Mouse (Mus musculus): ENCODE measurements around the gene Shcbp1l. TPM values are rescaled to one million over a fixed set of nuclear protein-coding genes. Genes with fewer than 3 reads are reported as not detected.
"Not testable (repeated sequence)": the region's sequence is repeated elsewhere in the genome, so short reads cannot be mapped to it uniquely, and the experiment has no call there.

Shcbp1l gene
- polyA plus RNA-seq, 1 experiment from 2014 or later, result 0.63 TPM

DNA sequence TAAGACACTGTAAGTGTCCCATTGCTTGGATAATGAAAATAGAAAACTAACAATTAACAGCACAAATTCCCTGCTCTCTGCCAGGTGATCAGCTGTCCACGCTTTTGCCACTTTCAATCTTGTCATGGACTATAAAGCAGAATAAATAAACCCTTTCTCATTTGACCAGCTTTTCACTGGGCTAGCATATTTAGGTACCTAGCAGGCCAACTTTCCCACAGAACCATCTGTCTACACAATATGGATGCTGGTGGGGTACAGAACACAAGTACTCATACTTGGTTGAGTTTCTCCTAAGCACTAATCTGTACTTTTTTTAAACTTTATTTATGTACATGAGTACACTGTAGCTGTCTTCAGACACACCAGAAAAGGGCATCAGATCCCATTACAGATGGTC, 54.3 kb downstream of the Shcbp1l start:
- peaks cover 35% of the 10 kb centered on the region for H3K36me3 ChIP-seq (ENCODE audit: control insufficient read depth, insufficient read depth, low read length)
- no peak overlapping the region for H3K4me2 ChIP-seq (ENCODE audit: low read length)
- no peaks in the 10 kb centered on the region for H3K27me3 ChIP-seq (replicated peaks; ENCODE audit: control insufficient read depth, insufficient read depth, low read length)
- peaks cover 6% of the 10 kb centered on the region for H3K4me1 ChIP-seq (ENCODE audit: control insufficient read depth, insufficient read depth, low read depth, low read length)
- no peak overlapping the region for H3K4me3 ChIP-seq (ENCODE audit: low read length)
- WGBS, result 77% methylated on average over 1 of the region's 1 CpGs
- no peak overlapping the region for H3K27ac ChIP-seq (ENCODE audit: low read depth, low read length)
- H3K9me3 ChIP-seq (ENCODE audit: control insufficient read depth, low read length), result no peaks in the 10 kb centered on the region
- ATAC-seq, result no peak
- H3K9ac ChIP-seq (ENCODE audit: low read depth, low read length), result no peak overlapping the region

DNA sequence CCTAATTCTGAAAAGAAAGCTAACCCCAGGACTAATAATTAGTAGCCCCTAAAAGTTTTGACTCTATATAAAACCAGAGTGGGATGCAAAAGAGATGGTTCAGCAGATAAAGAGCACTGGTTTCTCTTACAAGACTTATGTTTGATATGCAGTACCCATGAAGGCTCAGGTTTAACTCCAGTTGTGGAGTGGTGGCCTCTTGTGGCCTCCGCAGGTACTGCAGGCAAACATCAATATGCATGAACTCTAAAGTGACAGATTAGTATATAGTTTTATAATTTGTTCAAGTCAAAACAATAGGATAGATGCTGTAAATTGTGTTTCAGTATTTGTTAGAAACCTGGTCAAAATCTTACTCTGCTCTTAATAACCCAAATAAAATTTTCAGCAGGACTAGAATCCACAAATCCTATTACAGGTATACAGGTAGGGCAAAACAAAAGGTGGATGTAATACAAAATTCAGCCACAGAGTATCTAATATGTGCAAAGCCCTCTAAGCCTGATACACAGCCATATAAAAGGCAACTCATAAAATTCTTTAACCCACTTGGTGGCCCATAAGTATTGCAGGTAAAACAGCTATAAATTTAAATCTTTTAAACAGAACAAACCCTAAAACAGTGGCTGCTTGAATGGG, 55.5 kb downstream of the Shcbp1l start:
- Histone ChIP-seq H3K9me3 (ENCODE audit: control insufficient read depth, low read length) (no peaks in the 10 kb centered on the region), H3K4me2 (ENCODE audit: low read length) (no peak overlapping the region), H3K27me3 (replicated peaks; ENCODE audit: control insufficient read depth, insufficient read depth, low read length) (no peaks in the 10 kb centered on the region), H3K4me3 (ENCODE audit: low read length) (no peak overlapping the region), H3K36me3 (ENCODE audit: control insufficient read depth, insufficient read depth, low read length) (peaks cover 32% of the 10 kb centered on the region), H3K9ac (ENCODE audit: low read depth, low read length) (no peak overlapping the region), H3K27ac (ENCODE audit: low read depth, low read length) (no peak overlapping the region), H3K4me1 (ENCODE audit: control insufficient read depth, insufficient read depth, low read depth, low read length) (peaks cover 18% of the 10 kb centered on the region)
- WGBS, result 54% methylated on average over 1 of the region's 1 CpGs
- ATAC-seq, result no peak

DNA sequence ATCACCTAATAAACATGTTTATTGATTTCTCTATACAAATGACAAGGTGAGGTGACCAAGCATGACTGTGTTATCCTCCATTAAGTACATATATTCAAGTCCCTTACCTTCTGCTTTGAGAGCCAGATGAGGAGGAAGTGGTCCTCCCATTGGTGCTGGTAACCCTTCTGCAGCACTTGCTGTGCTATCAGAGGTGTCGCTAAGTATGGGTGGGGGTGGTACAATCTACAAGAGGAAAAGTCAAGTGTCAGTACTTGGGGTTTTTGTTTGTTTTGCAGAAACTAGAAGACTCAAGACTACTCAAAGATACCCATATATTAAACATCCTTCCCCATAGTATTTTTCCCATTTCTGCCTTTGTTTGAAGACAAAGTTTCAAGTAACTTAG, 56.1 kb downstream of the Shcbp1l start:
- Histone ChIP-seq H3K9ac (ENCODE audit: low read depth, low read length) (no peak overlapping the region), H3K36me3 (ENCODE audit: control insufficient read depth, insufficient read depth, low read length) (peaks cover 32% of the 10 kb centered on the region), H3K27me3 (replicated peaks; ENCODE audit: control insufficient read depth, insufficient read depth, low read length) (no peaks in the 10 kb centered on the region), H3K9me3 (ENCODE audit: control insufficient read depth, low read length) (no peaks in the 10 kb centered on the region), H3K4me3 (ENCODE audit: low read length) (no peak overlapping the region), H3K4me2 (ENCODE audit: low read length) (no peak overlapping the region), H3K27ac (ENCODE audit: low read depth, low read length) (no peak overlapping the region), H3K4me1 (ENCODE audit: control insufficient read depth, insufficient read depth, low read depth, low read length) (peaks cover 21% of the 10 kb centered on the region)
- WGBS, result 73% methylated on average over 1 of the region's 1 CpGs
- no peak for ATAC-seq

DNA sequence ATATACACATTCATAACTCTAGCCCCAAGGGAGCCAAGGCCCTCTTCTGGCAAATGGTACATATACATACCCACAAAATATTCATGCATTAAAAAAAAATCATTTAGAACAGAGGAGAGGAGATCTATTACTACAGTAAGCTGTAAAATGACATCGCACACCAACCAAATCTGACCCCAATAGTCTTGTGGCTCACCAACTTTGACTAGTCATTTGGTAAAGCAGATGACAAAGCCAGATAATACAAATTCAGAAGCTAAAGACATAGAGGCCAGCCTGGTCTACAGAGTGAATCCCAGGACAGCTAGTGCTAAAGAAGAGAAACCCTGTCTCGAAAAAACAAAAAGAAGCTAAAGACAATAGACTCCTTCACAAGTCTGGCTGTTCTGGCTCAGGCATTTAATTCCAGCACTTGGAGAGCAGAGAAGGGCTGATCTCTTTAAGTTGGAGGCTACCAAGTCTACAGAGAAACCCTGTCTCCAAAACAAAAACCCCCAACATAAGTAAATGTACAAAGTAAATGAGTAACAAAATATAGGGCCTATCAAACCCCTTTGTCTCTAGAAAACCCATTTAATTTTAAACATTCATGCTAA, 60.3 kb downstream of the Shcbp1l start:
- Histone ChIP-seq H3K27ac (ENCODE audit: low read depth, low read length) (no peak overlapping the region), H3K36me3 (ENCODE audit: control insufficient read depth, insufficient read depth, low read length) (peaks cover 9% of the 10 kb centered on the region), H3K4me1 (ENCODE audit: control insufficient read depth, insufficient read depth, low read depth, low read length) (peaks cover 24% of the 10 kb centered on the region), H3K4me3 (ENCODE audit: low read length) (peak overlapping the region; percentile 25), H3K4me2 (ENCODE audit: low read length) (peak overlapping the region; percentile 93), H3K9me3 (ENCODE audit: control insufficient read depth, low read length) (no peaks in the 10 kb centered on the region), H3K9ac (ENCODE audit: low read depth, low read length) (no peak overlapping the region), H3K27me3 (replicated peaks; ENCODE audit: control insufficient read depth, insufficient read depth, low read length) (no peaks in the 10 kb centered on the region)
- ATAC-seq, result no peak
- 41% methylated on average over 2 of the region's 2 CpGs for WGBS

DNA sequence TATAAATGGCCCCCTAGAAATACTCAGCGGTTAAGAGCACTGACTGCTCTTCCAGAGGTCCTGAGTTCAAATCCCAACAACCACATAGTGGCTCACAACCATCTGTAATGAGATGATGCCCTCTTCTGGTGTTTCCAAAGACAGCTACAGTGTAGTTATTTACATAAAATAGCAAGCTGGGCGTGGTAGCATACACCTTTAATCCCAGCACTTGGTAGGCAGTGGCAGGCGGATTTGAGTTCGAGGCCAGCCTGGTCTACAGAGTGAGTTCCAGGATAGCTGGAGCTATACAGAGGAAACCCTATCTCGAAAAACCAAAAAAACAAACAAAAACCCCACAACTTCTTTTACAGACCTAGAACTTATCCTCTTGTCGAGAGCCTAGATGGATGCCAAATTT, 61.2 kb downstream of the Shcbp1l start:
- not testable (repeated sequence) for H3K9me3 ChIP-seq (ENCODE audit: control insufficient read depth, low read length); H3K36me3 ChIP-seq (ENCODE audit: control insufficient read depth, insufficient read depth, low read length); H3K27ac ChIP-seq (ENCODE audit: low read depth, low read length); ATAC-seq; H3K27me3 ChIP-seq (replicated peaks; ENCODE audit: control insufficient read depth, insufficient read depth, low read length)
- Histone ChIP-seq H3K4me3 (ENCODE audit: low read length) (peak overlapping the region; percentile 92), H3K4me1 (ENCODE audit: control insufficient read depth, insufficient read depth, low read depth, low read length) (peaks cover 24% of the 10 kb centered on the region), H3K9ac (ENCODE audit: low read depth, low read length) (peak overlapping the region; percentile 97), H3K4me2 (ENCODE audit: low read length) (peak overlapping the region; percentile 93)
- WGBS, result 7% methylated on average over 6 of the region's 6 CpGs

DNA sequence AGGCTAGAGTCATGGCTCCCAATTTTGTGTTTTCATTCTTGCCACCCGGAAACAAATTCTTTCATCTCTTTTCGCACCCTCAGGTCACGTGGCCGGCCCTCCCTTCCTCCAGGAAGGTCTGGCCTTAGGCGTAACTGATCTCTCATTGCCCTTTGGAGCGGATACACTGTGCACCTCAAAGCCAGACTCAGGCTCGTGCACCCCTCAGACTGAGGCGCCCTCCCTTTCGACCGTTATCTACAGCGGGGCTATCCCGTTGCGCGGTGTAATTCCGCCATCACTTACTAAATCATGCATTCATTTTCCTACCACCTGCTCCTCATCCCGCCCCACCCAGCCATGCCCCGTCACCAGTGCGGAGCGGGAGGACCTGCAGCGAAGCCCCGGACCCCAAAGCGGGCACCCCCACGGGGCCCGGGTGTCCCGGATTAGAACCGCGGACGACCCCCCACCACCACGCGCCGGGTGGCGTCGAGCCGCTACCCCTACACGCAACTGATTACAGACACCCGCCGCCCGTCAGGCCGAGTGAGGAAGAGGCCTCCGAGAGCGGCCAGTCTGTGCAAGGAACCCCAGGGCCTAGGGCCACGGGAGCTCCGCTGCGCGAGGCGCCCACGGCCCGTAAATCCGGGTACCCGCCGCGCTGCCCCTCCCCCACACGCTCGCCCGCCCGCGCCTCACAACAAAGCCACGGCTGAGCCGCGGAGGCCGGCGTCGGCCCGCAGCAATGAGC, 62.0 kb downstream of the Shcbp1l start:
- H3K4me1 ChIP-seq (ENCODE audit: control insufficient read depth, insufficient read depth, low read depth, low read length), result peaks cover 24% of the 10 kb centered on the region
- WGBS, result under 1% methylated on average over 48 of the region's 64 CpGs
- H3K4me3 ChIP-seq (ENCODE audit: low read length), result peak overlapping the region; percentile 92
- H3K27me3 ChIP-seq (replicated peaks; ENCODE audit: control insufficient read depth, insufficient read depth, low read length), result no peaks in the 10 kb centered on the region
- peak overlapping the region; percentile 93 for H3K4me2 ChIP-seq (ENCODE audit: low read length)
- peak; percentile 83 for ATAC-seq
- H3K9me3 ChIP-seq (ENCODE audit: control insufficient read depth, low read length), result no peaks in the 10 kb centered on the region
- H3K36me3 ChIP-seq (ENCODE audit: control insufficient read depth, insufficient read depth, low read length), result no peaks in the 10 kb centered on the region
- H3K9ac ChIP-seq (ENCODE audit: low read depth, low read length), result peak overlapping the region; percentile 97
- H3K27ac ChIP-seq (ENCODE audit: low read depth, low read length), result peak overlapping the region; percentile 91

DNA sequence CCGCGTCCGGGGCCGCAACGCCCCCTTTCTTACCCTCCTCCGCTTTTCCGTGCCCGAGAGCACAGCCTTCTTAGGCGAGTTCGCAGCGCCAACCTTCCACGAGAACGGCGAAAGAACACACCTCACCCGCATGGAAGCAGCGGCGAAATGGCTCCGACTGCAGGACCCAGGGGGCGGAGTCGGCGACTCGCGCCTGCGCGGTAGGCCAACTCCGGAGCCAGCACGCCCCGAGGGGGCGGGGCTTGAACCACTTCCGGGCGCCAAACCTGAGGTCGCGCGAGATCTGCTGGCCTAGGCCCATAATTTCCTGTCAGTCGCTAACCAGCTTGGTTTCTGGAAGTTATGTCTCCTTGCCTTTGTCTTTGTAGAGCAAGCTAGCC, 62.5 kb downstream of the Shcbp1l start, which contains the start of gene Dhx9:
Gene Dhx9, minus strand, starts transcription at position 161 of the 380 bp plus-strand sequence.
- peak within 1 kb of the TSS; percentile 92 for H3K4me3 ChIP-seq (ENCODE audit: low read length)
- no peaks in the 10 kb centered on the region for H3K9me3 ChIP-seq (ENCODE audit: control insufficient read depth, low read length)
- no peaks in the 10 kb centered on the region for H3K36me3 ChIP-seq (ENCODE audit: control insufficient read depth, insufficient read depth, low read length)
- H3K27me3 ChIP-seq (replicated peaks; ENCODE audit: control insufficient read depth, insufficient read depth, low read length), result no peaks in the 10 kb centered on the region
- H3K27ac ChIP-seq (ENCODE audit: low read depth, low read length), result peak within 1 kb of the TSS; percentile 91
- peak within 1 kb of the TSS; percentile 93 for H3K4me2 ChIP-seq (ENCODE audit: low read length)
- peak; percentile 91 for ATAC-seq
- WGBS, result 1% methylated on average over 21 of the region's 35 CpGs
- peaks cover 24% of the 10 kb centered on the region for H3K4me1 ChIP-seq (ENCODE audit: control insufficient read depth, insufficient read depth, low read depth, low read length)
- H3K9ac ChIP-seq (ENCODE audit: low read depth, low read length), result peak within 1 kb of the TSS; percentile 97

DNA sequence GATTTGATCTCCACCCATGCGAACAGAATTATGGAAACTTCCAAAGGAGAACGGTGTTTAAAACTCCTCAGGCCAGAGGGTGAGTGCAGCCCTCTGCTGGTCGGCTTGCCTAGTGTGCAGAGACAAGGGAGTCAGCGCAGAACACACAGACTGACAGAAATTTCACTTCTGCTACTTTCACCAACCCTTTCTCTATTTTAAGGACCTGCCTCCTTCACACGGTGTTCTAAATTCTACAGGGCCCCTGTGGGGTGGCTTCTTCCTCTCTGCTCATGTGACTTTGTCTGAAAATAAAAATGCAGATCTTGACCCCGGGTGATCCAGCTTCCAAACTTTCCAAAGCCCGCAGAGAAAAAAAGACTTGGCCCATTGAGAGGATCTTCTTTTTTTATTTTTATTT, 64.2 kb downstream of the Shcbp1l start:
- no peaks in the 10 kb centered on the region for H3K36me3 ChIP-seq (ENCODE audit: control insufficient read depth, insufficient read depth, low read length)
- no peak overlapping the region for H3K9ac ChIP-seq (ENCODE audit: low read depth, low read length)
- no peak overlapping the region for H3K4me2 ChIP-seq (ENCODE audit: low read length)
- no peak overlapping the region for H3K27ac ChIP-seq (ENCODE audit: low read depth, low read length)
- no peak for ATAC-seq
- no peaks in the 10 kb centered on the region for H3K9me3 ChIP-seq (ENCODE audit: control insufficient read depth, low read length)
- peaks cover 19% of the 10 kb centered on the region for H3K4me1 ChIP-seq (ENCODE audit: control insufficient read depth, insufficient read depth, low read depth, low read length)
- no peaks in the 10 kb centered on the region for H3K27me3 ChIP-seq (replicated peaks; ENCODE audit: control insufficient read depth, insufficient read depth, low read length)
- WGBS, result 49% methylated on average over 7 of the region's 7 CpGs
- no peak overlapping the region for H3K4me3 ChIP-seq (ENCODE audit: low read length)

DNA sequence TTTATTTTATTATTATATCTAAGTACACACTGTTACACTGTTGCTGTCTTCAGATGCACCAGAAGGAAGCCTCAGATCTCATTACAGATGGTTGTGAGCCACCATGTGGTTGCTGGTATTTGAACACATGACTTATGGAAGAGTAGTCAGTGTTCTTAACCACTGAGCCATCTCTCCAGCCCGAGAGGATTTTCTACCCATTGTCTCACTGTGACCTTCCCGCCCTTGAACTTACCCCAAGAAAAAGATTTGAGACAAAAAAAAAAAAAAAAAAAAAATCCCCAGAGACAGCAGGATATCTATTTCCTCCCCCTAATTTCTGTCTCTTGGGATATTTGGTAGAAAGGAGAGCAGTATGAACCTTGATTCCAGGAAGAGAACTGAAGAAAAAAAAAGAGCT, 64.6 kb downstream of the Shcbp1l start:
- no peaks in the 10 kb centered on the region for H3K27me3 ChIP-seq (replicated peaks; ENCODE audit: control insufficient read depth, insufficient read depth, low read length)
- peaks cover 15% of the 10 kb centered on the region for H3K4me1 ChIP-seq (ENCODE audit: control insufficient read depth, insufficient read depth, low read depth, low read length)
- no peak overlapping the region for H3K4me2 ChIP-seq (ENCODE audit: low read length)
- no peak for ATAC-seq
- H3K36me3 ChIP-seq (ENCODE audit: control insufficient read depth, insufficient read depth, low read length), result no peaks in the 10 kb centered on the region
- WGBS, result 56% methylated on average over 2 of the region's 2 CpGs
- H3K4me3 ChIP-seq (ENCODE audit: low read length), result no peak overlapping the region
- no peak overlapping the region for H3K27ac ChIP-seq (ENCODE audit: low read depth, low read length)
- H3K9ac ChIP-seq (ENCODE audit: low read depth, low read length), result no peak overlapping the region
- H3K9me3 ChIP-seq (ENCODE audit: control insufficient read depth, low read length), result no peaks in the 10 kb centered on the region

Measured in hindbrain, embryonic 16.5 days (tissue).